Mouse (Mus musculus): ENCODE data around the gene Col4a2. TPM values are rescaled to one million over a fixed set of nuclear protein-coding genes. Genes with fewer than 3 reads are reported as not detected.

Col4a2 gene
- polyA plus RNA-seq, 1 experiment from 2014 or later: 58.8 TPM

DNA sequence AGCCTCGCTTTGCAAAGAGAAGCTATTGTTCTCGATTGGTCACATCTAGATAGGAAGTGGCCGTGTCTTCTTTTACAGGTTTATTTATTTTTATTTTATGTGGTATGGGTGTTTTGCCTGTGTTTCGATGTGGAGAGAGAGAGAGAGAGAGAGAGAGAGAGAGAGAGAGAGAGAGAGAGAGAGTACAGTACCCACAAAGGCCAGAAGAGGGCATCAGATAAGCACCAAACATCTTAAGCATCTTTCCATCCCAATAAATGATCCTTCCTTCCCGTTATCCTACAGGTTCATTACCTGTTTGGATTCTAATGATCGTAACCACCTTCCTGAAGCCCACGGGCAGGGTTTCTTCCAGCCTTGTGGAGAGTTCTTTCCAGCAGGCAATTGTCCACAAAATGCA, 110.5 kb downstream of the Col4a2 start:
- ATAC-seq (ENCODE audit: insufficient number of reproducible peaks, insufficient read depth, low FRiP score, low TSS enrichment, low read depth): no peak
- Histone ChIP-seq H3K9ac (no peak overlapping the region), H3K36me3 (peaks cover 64% of the 10 kb centered on the region), H3K9me3 (no peaks in the 10 kb centered on the region), H3K27me3 (no peaks in the 10 kb centered on the region), H3K4me1 (peaks cover 10% of the 10 kb centered on the region), H3K27ac (no peak overlapping the region), H3K4me2 (no peak overlapping the region), H3K4me3 (no peak overlapping the region)
- WGBS: 57% methylated on average over 7 of the region's 7 CpGs

- peaks cover 91% of the 10 kb centered on the region for H3K36me3 ChIP-seq
- WGBS: 56% methylated on average over 5 of the region's 5 CpGs
- no peak overlapping the region for H3K4me2 ChIP-seq
- no peaks in the 10 kb centered on the region for H3K27me3 ChIP-seq
- no peak overlapping the region for H3K27ac ChIP-seq
- no peak overlapping the region for H3K4me3 ChIP-seq
- H3K9ac ChIP-seq: no peak overlapping the region
- no peak for ATAC-seq (ENCODE audit: insufficient number of reproducible peaks, insufficient read depth, low FRiP score, low TSS enrichment, low read depth)
- no peaks in the 10 kb centered on the region for H3K4me1 ChIP-seq
- no peaks in the 10 kb centered on the region for H3K9me3 ChIP-seq
Measured at GRCm38 (mm10) chr8:11430688-11431087, 118.1 kb downstream of the Col4a2 start.

DNA sequence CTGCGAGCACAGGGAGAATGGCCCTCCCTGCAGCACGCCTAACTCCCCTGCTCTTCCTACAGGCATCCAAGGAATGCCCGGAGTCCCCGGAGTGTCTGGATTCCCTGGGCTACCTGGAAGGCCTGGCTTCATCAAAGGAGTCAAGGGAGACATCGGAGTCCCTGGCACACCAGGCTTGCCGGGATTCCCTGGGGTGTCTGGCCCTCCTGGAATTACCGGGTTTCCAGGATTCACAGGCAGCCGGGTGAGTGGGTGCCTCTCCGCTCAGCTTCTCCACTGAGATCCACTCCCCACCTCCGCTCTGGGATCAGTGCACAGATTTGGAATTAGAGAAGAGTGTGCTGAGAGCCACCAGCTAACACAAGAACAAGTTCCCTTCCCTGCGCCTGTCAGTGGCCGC, 125.3 kb downstream of the Col4a2 start:
- no peaks in the 10 kb centered on the region for H3K4me1 ChIP-seq
- H3K27me3 ChIP-seq: no peaks in the 10 kb centered on the region
- peaks cover 99% of the 10 kb centered on the region for H3K36me3 ChIP-seq
- 57% methylated on average over 12 of the region's 12 CpGs for WGBS
- no peak overlapping the region for H3K9ac ChIP-seq
- H3K4me2 ChIP-seq: no peak overlapping the region
- no peak for ATAC-seq (ENCODE audit: insufficient number of reproducible peaks, insufficient read depth, low FRiP score, low TSS enrichment, low read depth)
- no peak overlapping the region for H3K4me3 ChIP-seq
- H3K9me3 ChIP-seq: no peaks in the 10 kb centered on the region
- H3K27ac ChIP-seq: no peak overlapping the region

- no peaks in the 10 kb centered on the region for H3K27me3 ChIP-seq
- no peak for ATAC-seq (ENCODE audit: insufficient number of reproducible peaks, insufficient read depth, low FRiP score, low TSS enrichment, low read depth)
- no peaks in the 10 kb centered on the region for H3K4me1 ChIP-seq
- H3K9me3 ChIP-seq: no peaks in the 10 kb centered on the region
- no peak overlapping the region for H3K4me2 ChIP-seq
- 91% methylated on average over 6 of the region's 6 CpGs for WGBS
- peaks cover 99% of the 10 kb centered on the region for H3K36me3 ChIP-seq
- H3K27ac ChIP-seq: no peak overlapping the region
- H3K4me3 ChIP-seq: no peak overlapping the region
- no peak overlapping the region for H3K9ac ChIP-seq
Measured at GRCm38 (mm10) chr8:11441291-11441690, 128.7 kb downstream of the Col4a2 start.

GRCm38 (mm10) chr8:11443611-11444010, 131.0 kb downstream of the Col4a2 start:
- Histone ChIP-seq H3K36me3 (peaks cover 98% of the 10 kb centered on the region), H3K9me3 (no peaks in the 10 kb centered on the region), H3K4me2 (no peak overlapping the region), H3K4me3 (no peak overlapping the region), H3K27me3 (no peaks in the 10 kb centered on the region), H3K4me1 (no peaks in the 10 kb centered on the region), H3K27ac (no peak overlapping the region), H3K9ac (no peak overlapping the region)
- WGBS: 87% methylated on average over 9 of the region's 9 CpGs
- ATAC-seq (ENCODE audit: insufficient number of reproducible peaks, insufficient read depth, low FRiP score, low TSS enrichment, low read depth): no peak

GRCm38 (mm10) chr8:11444216-11444615, 131.6 kb downstream of the Col4a2 start:
- H3K27ac ChIP-seq: no peak overlapping the region
- 82% methylated on average over 7 of the region's 7 CpGs for WGBS
- no peak overlapping the region for H3K9ac ChIP-seq
- H3K9me3 ChIP-seq: no peaks in the 10 kb centered on the region
- no peak for ATAC-seq (ENCODE audit: insufficient number of reproducible peaks, insufficient read depth, low FRiP score, low TSS enrichment, low read depth)
- no peak overlapping the region for H3K4me2 ChIP-seq
- no peaks in the 10 kb centered on the region for H3K4me1 ChIP-seq
- H3K27me3 ChIP-seq: no peaks in the 10 kb centered on the region
- H3K36me3 ChIP-seq: peaks cover 96% of the 10 kb centered on the region
- no peak overlapping the region for H3K4me3 ChIP-seq

GRCm38 (mm10) chr8:11445790-11446189, 133.2 kb downstream of the Col4a2 start:
- Histone ChIP-seq H3K4me1 (peaks cover 1% of the 10 kb centered on the region; the same call in 1 of the 2 replicates), H3K27me3 (no peaks in the 10 kb centered on the region), H3K4me2 (no peak overlapping the region), H3K27ac (no peak overlapping the region), H3K4me3 (no peak overlapping the region), H3K9ac (no peak overlapping the region), H3K9me3 (no peaks in the 10 kb centered on the region), H3K36me3 (peaks cover 81% of the 10 kb centered on the region)
- 94% methylated on average over 13 of the region's 13 CpGs for WGBS
- ATAC-seq (ENCODE audit: insufficient number of reproducible peaks, insufficient read depth, low FRiP score, low TSS enrichment, low read depth): no peak

- Histone ChIP-seq H3K9me3 (no peaks in the 10 kb centered on the region), H3K27me3 (no peaks in the 10 kb centered on the region), H3K27ac (no peak overlapping the region), H3K4me2 (no peak overlapping the region), H3K4me1 (peaks cover 13% of the 10 kb centered on the region), H3K4me3 (no peak overlapping the region), H3K9ac (no peak overlapping the region), H3K36me3 (peaks cover 59% of the 10 kb centered on the region)
- no peak for ATAC-seq (ENCODE audit: insufficient number of reproducible peaks, insufficient read depth, low FRiP score, low TSS enrichment, low read depth)
- 94% methylated on average over 23 of the region's 23 CpGs for WGBS
Measured at GRCm38 (mm10) chr8:11447910-11448570, 135.4 kb downstream of the Col4a2 start.

DNA sequence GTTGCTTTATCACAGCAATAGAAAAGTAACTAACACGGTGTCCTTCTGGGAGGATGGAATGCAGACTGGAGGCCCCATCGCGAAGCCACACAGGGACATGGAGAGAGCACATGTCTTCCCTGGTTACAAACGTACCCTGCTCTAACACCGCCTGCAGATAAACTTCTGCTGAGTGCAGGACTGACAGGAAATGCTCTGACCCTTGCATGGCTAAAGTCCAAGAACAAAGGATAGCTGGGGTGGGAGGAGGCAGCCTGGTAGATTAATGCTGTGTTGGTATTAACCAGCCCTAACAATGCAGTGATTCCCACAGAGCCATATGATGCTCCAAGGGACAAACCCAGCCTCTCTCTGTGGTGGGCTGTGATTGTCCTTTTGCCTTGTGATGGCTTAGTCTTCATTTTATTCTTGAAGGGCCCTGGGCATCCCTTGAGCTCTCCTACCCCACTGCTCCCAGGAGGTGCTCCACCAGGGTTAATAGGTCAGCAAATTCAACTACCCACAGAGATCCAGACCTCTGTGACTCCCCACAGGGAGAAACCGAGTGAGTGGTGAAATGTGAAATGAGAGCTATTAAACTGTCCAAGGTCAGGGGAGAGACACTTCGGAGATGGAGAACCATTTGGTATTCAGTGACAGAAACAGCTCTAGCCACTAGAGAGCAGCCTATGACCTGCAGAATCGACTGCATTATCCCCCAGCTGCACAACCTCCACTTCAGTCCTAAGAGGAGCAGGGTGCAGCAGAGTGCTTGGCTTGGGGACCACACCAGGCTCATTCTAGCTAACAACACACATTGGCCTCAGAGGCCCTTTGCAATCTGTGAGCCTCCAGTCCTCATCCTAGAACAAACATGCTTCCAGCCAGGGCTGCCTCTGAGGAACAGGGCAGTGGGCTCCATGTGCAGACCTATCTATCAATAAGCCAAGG, 137.8 kb downstream of the Col4a2 start:
- 42% methylated on average over 8 of the region's 8 CpGs for WGBS
- Histone ChIP-seq H3K27me3 (no peaks in the 10 kb centered on the region), H3K9me3 (no peaks in the 10 kb centered on the region), H3K4me1 (peaks cover 24% of the 10 kb centered on the region), H3K9ac (no peak overlapping the region), H3K27ac (no peak overlapping the region), H3K4me2 (no peak overlapping the region), H3K4me3 (no peak overlapping the region), H3K36me3 (peaks cover 35% of the 10 kb centered on the region)
- no peak for ATAC-seq (ENCODE audit: insufficient number of reproducible peaks, insufficient read depth, low FRiP score, low TSS enrichment, low read depth)

DNA sequence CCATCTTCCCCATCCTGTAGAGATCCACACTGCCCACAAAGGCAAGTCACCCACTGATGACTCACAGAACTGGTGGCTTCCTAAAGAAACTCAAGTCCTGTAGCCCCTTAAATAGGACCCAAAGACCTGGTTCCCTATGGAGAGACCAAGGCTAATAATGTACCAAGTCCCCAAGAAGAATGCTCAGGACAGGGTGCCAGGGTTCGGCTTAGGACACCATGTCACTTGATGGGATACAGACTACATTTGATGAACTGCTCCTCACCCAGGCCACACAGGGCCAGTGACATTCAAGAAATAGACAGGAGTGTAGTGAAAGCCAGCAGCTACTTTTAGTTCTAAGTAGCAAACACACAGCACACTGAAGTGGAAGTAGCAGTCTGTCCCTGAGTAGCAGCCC, 139.5 kb downstream of the Col4a2 start:
- no peak overlapping the region for H3K9ac ChIP-seq
- no peak overlapping the region for H3K27ac ChIP-seq
- no peak for ATAC-seq (ENCODE audit: insufficient number of reproducible peaks, insufficient read depth, low FRiP score, low TSS enrichment, low read depth)
- 89% methylated on average over 1 of the region's 1 CpGs for WGBS
- H3K27me3 ChIP-seq: no peaks in the 10 kb centered on the region
- H3K4me2 ChIP-seq: no peak overlapping the region
- H3K36me3 ChIP-seq: peaks cover 19% of the 10 kb centered on the region
- peaks cover 24% of the 10 kb centered on the region for H3K4me1 ChIP-seq
- H3K9me3 ChIP-seq: no peaks in the 10 kb centered on the region
- H3K4me3 ChIP-seq: no peak overlapping the region

- Histone ChIP-seq H3K9me3 (no peaks in the 10 kb centered on the region), H3K4me3 (no peak overlapping the region), H3K4me1 (peaks cover 28% of the 10 kb centered on the region), H3K36me3 (peaks cover 15% of the 10 kb centered on the region), H3K27ac (no peak overlapping the region), H3K27me3 (no peaks in the 10 kb centered on the region), H3K9ac (no peak overlapping the region), H3K4me2 (no peak overlapping the region)
- 63% methylated on average over 3 of the region's 3 CpGs for WGBS
- no peak for ATAC-seq (ENCODE audit: insufficient number of reproducible peaks, insufficient read depth, low FRiP score, low TSS enrichment, low read depth)
Measured at GRCm38 (mm10) chr8:11452559-11452958, 140.0 kb downstream of the Col4a2 start.

- WGBS: 16% methylated on average over 4 of the region's 4 CpGs
- Histone ChIP-seq H3K4me2 (no peak overlapping the region), H3K4me1 (peaks cover 32% of the 10 kb centered on the region), H3K4me3 (no peak overlapping the region), H3K9ac (no peak overlapping the region), H3K36me3 (peaks cover 11% of the 10 kb centered on the region), H3K27ac (no peak overlapping the region), H3K27me3 (no peaks in the 10 kb centered on the region), H3K9me3 (no peaks in the 10 kb centered on the region)
- ATAC-seq (ENCODE audit: insufficient number of reproducible peaks, insufficient read depth, low FRiP score, low TSS enrichment, low read depth): no peak
Measured at GRCm38 (mm10) chr8:11452974-11453373, 140.4 kb downstream of the Col4a2 start.

Measured in embryonic facial prominence, embryonic 13.5 days (tissue).